Mouse (Mus musculus) cerebellum, postnatal 10 days (tissue): Measurements from ENCODE around the gene Fut7.
"Not testable (repeated sequence)": the region's sequence is repeated elsewhere in the genome, so short reads cannot be mapped to it uniquely, and the experiment has no call there.

Experiments
- DNase-seq, 2 experiments: peaks; one replicate each; pipeline ENCODE4 v3.0.0; 2021; ENCODE audit warnings: mixed read lengths in 2 of 2

The Fut7 gene

GRCm38 (mm10) chr2:25422587-25423410 is at the start of gene Fut7:
Gene Fut7, plus strand, starts transcription at chr2:25423267.
- DNase-seq: no peak

GRCm38 (mm10) chr2:25373431-25373830 is 49.6 kb upstream of the Fut7 start:
- peak in 1 of 2 experiments; percentile 25 for DNase-seq

GRCm38 (mm10) chr2:25376589-25376988 is 46.5 kb upstream of the Fut7 start:
- peak; percentile 83 to 87 for DNase-seq

- DNase-seq: no peak
These were observed 38.6 kb upstream of the Fut7 start for GRCm38 (mm10) chr2:25384492-25384891.

DNA sequence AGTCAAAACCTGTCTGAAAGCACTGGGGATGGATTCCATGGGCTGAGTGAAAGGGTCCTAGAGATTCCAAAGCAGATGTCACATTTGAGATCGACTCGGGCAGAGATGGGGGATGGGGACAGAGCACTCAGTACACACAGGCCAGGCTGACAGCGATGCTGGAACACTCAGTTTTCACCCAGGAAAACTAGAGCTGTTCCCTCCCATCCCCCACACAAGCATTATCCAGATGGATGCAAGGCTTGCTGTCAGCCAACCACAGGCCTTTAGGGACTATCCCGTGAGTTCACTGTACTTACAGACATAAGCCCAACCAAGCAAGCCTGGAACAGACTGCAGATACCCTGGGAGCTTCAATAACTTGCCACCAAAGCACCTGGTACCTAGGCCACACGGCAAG is 31.8 kb upstream of the Fut7 start:
- DNase-seq: peak; percentile 59 to 66

- peak; percentile 71 to 80 for DNase-seq
These were observed 28.5 kb upstream of the Fut7 start for GRCm38 (mm10) chr2:25394281-25395221.

DNA sequence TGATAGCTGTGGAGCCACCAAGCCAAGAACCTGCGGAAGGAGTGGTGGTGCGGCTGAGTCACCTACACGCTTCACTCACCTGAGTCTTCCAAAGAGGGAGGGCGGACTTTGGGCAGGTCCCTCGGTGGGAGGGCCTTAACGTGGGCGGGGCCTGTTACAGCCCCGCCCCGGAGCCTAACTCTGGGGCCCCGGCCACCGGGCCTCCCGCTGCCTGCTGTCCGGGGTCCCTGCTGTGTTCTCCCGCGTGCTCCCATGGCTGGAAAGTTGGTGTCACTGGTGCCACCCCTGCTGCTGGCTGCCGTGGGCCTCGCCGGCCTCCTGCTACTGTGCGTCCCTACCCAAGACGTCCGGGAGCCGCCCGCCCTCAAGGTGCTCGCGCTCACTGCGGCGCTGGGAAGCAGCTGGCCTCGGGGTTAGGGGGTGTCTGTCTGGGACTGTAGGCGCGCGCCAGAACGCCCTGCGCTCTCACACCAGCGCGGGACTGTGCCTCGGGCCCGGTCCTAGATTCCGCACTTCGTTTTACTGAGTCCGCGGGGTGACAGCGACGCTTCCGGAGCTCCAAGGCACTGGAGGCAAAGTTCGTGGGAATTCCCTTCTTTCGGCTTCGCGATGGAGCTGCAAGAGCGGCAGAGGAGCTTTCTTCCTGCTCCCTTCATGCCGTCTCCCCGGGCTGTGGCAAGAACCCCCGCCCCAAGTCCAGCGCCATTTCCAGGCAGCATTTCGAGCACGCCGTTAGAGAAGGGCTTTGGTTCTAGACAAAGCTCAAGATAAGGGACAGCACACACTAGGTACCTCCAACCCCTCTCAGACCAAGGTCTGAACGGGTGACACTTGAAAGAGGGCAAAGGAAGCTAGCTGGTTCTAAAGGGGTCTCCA is 27.1 kb upstream of the Fut7 start, which contains the start of gene Entpd2:
Gene Entpd2, plus strand, starts transcription at position 154 of the 876 bp plus-strand sequence.
- peak; percentile 46 to 67 for DNase-seq

- peak; percentile 89 to 94 for DNase-seq
These were observed 26.5 kb upstream of the Fut7 start for GRCm38 (mm10) chr2:25396597-25396983.

- DNase-seq: peak; percentile 73 to 78
These were observed 26.1 kb upstream of the Fut7 start for GRCm38 (mm10) chr2:25397010-25397409.

GRCm38 (mm10) chr2:25398065-25398464 is 25.0 kb upstream of the Fut7 start:
- no peak for DNase-seq

DNA sequence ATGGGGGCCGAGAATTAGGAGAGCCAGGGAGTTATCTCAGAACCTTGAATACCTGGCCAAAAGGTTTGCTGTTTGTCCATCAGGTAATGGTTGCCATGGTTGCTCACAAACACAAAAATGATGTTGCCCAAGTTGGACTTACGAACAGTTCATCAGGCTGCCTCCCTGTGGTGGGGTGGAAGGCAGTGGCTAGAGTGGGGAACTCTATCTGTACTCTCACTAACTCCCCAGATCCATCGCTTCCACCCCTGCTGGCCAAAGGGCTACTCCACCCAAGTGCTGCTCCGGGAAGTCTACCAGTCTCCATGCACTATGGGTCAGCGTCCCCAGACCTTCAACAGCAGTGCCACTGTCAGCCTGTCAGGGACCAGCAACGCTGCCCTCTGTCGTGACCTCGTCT is 24.0 kb upstream of the Fut7 start, which contains the start of gene Npdc1:
Gene Npdc1, plus strand, starts transcription at position 301 of the 400 bp plus-strand sequence.
- no peak for DNase-seq

DNA sequence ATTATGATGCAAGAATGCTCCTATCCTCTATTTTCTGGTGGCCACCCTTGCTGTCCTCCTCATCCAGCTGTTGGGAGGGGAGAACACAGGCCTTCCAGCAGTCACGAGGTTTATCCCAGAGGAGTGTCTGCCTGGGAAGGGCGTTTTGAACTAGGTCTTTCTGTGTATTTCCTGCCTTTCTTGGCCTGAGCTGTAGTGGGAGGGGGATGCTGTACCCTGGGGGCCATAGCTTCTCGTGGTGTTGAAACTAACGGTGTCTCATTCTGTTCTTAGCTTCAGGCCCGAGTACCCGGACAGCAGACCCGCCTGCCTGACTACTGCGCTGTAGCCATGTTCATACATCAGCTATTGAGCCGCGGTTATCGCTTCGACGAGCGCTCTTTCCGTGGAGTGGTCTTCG is 22.8 kb upstream of the Fut7 start:
- no peak for DNase-seq

DNA sequence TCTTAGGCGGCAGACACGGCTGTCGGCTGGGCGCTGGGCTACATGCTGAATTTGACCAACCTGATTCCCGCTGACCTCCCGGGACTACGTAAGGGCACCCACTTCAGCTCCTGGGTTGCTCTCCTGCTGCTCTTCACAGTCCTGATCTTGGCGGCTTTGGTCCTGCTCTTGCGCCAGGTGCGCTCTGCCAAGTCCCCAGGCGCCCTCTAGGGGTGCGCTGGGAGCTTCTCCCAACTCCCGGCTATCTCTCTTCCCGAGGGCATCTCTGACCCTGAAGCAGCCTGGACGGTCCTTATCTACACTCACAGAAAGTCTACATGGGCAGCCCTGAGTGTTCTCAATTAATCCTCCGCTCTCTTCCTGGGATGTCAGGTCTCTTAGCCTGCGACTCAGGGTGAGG is 22.3 kb upstream of the Fut7 start:
- DNase-seq: peak; percentile 81 to 82

GRCm38 (mm10) chr2:25402377-25402971 is 20.6 kb upstream of the Fut7 start:
- peak; percentile 94 to 97 for DNase-seq

DNA sequence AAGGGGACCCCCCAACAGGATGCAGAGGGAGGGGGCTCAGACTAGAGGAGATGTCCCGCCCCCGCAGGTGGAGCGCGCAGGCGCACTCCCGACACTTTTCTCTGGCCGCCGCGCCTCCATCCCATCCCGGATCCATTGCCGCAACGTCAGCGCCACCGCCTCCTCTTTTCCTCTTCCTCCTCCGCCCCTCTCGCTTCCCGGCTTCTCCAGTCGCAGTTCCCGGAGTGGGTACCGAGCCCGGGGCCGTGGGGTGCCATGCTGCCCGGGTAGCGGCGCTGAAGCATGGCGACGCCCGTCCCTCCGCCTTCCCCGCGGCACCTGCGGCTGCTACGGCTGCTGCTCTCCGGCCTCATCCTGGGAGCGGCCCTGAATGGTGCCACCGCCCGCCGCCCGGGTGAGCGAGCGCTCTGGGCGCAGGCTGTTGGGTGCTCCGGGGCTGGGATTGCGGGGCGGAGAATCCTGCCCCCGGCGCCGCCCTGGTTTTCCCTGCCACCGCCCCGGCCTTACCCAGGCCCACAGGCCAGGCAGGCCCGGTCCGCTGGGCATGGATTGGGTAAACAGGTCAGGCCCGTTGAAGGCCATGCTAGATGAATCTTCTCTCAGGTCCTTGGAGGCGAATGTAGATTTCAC is 20.0 kb upstream of the Fut7 start:
- peak; percentile 94 to 96 for DNase-seq

GRCm38 (mm10) chr2:25403994-25404393 is 19.1 kb upstream of the Fut7 start:
- DNase-seq: no peak

DNA sequence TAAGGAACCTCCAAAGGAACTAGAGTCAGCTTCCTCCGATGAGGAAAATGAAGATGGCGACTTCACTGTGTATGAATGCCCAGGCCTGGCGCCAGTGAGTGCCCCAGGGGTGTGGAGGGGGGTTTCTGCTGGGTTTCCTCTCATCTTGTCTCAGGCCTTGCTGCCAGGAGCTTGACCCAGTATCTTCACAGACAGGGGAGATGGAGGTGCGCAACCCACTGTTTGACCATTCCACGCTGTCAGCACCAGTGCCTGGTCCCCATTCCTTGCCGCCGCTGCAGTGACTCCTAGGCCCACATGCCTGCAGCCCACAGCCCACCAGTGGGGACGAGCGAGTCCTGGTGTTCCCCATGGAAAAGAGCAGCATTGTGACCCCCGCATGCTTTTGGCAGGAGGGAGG is 14.2 kb upstream of the Fut7 start:
- no peak for DNase-seq

- not testable (repeated sequence) for DNase-seq
These were observed 9.6 kb upstream of the Fut7 start for GRCm38 (mm10) chr2:25413436-25413835.

- DNase-seq: peak in 1 of 2 experiments; percentile 70
These were observed 5.6 kb upstream of the Fut7 start for GRCm38 (mm10) chr2:25417426-25417825.

DNA sequence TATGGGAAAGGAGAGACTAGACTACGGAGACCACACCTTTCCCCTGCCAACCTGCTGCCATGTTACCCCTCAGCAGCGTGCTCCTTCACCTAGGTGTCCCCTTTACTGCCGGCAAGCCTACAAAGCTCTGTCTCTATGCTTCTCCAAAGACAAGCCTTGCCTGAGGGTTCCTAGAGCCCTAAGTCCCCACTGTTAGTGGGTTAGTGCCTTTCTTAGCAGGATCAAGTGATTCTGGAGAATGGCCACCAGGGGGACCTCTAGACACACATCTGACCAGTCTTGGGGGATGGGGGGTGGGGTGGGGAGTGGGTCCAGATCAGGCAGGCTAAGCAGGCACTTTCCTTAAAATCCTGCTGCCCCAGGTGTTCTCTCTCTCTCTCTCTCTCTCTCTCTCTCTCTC is 1.2 kb upstream of the Fut7 start:
- peak; percentile 83 to 87 for DNase-seq

GRCm38 (mm10) chr2:25423626-25424025 is 559 bp downstream of the Fut7 start:
- DNase-seq: peak in 1 of 2 experiments; percentile 71
